Comparison of ENCODE assay signal across 23 mouse cellular contexts in genomic region chr12:80399147-80399546, GRCm38 (mm10). TPM values are rescaled to one million over a fixed set of nuclear protein-coding genes. Genes with fewer than 3 reads are reported as not detected.
DNase-seq lines count a peak whose midpoint lies in the region; ATAC-seq and TF ChIP-seq lines count a peak whose summit lies in the region.
"Had no signal": no experiment of that assay in that cellular context is flagged by ENCODE, and none has a peak within 500 bp of the region (broad histone marks: within the 10 kb centered on the region; RNA-seq: fewer than 3 reads in every experiment).

No protein-coding gene starts in this region.

- TF ChIP-seq POLR2A in kidney, adult 2 months (IDR thresholded peaks at IDR 0.05; ENCODE audit: low read depth, low read length) = no peak
- TF ChIP-seq POLR2A in liver, adult 2 months (IDR thresholded peaks at IDR 0.05; ENCODE audit: extremely low read depth, insufficient read depth, low read length) = no peak

- H3K27ac ChIP-seq in kidney, adult 2 months (ENCODE audit: insufficient read depth, low read depth, low read length) = no peak overlapping the region
- H3K27ac ChIP-seq in liver, adult 2 months (replicated peaks; ENCODE audit: insufficient read depth, low read depth, low read length) = no peak overlapping the region
- H3K27ac ChIP-seq in liver, embryonic 11.5 days (ENCODE audit: low read depth, low read length) = no peak overlapping the region
- no peak overlapping the region for H3K27ac ChIP-seq in liver, postnatal 0 days (ENCODE audit: low read depth)
- H3K27ac ChIP-seq: embryonic facial prominence, embryonic 13.5 days; embryonic facial prominence, embryonic 15.5 days; forebrain, embryonic 10.5 days; forebrain, embryonic 12.5 days had no signal

- no peak overlapping the region for H3K4me2 ChIP-seq in liver, embryonic 11.5 days
- H3K4me2 ChIP-seq in liver, postnatal 0 days (ENCODE audit: low read depth, low read length) = no peak overlapping the region
- H3K4me2 ChIP-seq: embryonic facial prominence, embryonic 13.5 days; embryonic facial prominence, embryonic 15.5 days; forebrain, embryonic 12.5 days had no signal

- H3K27me3 ChIP-seq in kidney, adult 2 months (replicated peaks; ENCODE audit: control insufficient read depth, insufficient read depth, low read length) = no peaks in the 10 kb centered on the region
- H3K27me3 ChIP-seq in liver, adult 2 months (ENCODE audit: control insufficient read depth, insufficient read depth, low read length) = no peaks in the 10 kb centered on the region
- H3K27me3 ChIP-seq in liver, embryonic 11.5 days (replicated peaks; ENCODE audit: control insufficient read depth, insufficient read depth, low read length) = no peaks in the 10 kb centered on the region
- H3K27me3 ChIP-seq in liver, postnatal 0 days (ENCODE audit: insufficient read depth, low read length) = no peaks in the 10 kb centered on the region
- H3K27me3 ChIP-seq: embryonic facial prominence, embryonic 13.5 days; embryonic facial prominence, embryonic 15.5 days; forebrain, embryonic 12.5 days had no signal

- 82% methylated on average over 2 of the region's 2 CpGs for WGBS in kidney, adult 2 months
- 59% methylated on average over 2 of the region's 2 CpGs for WGBS in liver, adult 2 months
- WGBS in liver, embryonic 11.5 days = 81% methylated on average over 2 of the region's 2 CpGs
- WGBS in liver, postnatal 0 days (ENCODE audit: insufficient replicate concordance) = 73% methylated on average over 2 of the region's 2 CpGs

- no peak for ATAC-seq in liver, embryonic 11.5 days (replicated peaks; ENCODE audit: low FRiP score)
- peak; percentile 84 for ATAC-seq in liver, postnatal 0 days
- ATAC-seq: forebrain, embryonic 14.5 days had no signal

- TF ChIP-seq EP300 in liver, postnatal 0 days (IDR thresholded peaks at IDR 0.05; ENCODE audit: low read depth) = no peak

- no peaks in the 10 kb centered on the region for H3K4me1 ChIP-seq in kidney, adult 2 months (ENCODE audit: control insufficient read depth, insufficient read depth, low read length)
- no peaks in the 10 kb centered on the region; the same call in none of the 2 replicates for H3K4me1 ChIP-seq in liver, adult 2 months (ENCODE audit: control insufficient read depth, insufficient read depth, low read length)
- no peaks in the 10 kb centered on the region for H3K4me1 ChIP-seq in liver, embryonic 11.5 days (replicated peaks; ENCODE audit: control insufficient read depth, insufficient read depth, low read length)
- H3K4me1 ChIP-seq in liver, postnatal 0 days (ENCODE audit: insufficient read depth) = no peaks in the 10 kb centered on the region
- H3K4me1 ChIP-seq: embryonic facial prominence, embryonic 13.5 days; embryonic facial prominence, embryonic 15.5 days; forebrain, embryonic 10.5 days; forebrain, embryonic 12.5 days had no signal

- H3K9me3 ChIP-seq in liver, embryonic 11.5 days (ENCODE audit: control insufficient read depth, low read length) = no peaks in the 10 kb centered on the region
- no peaks in the 10 kb centered on the region for H3K9me3 ChIP-seq in liver, postnatal 0 days (ENCODE audit: low read length)
- H3K9me3 ChIP-seq: embryonic facial prominence, embryonic 15.5 days; forebrain, embryonic 10.5 days; forebrain, embryonic 12.5 days had no signal

- peak; percentile 13 for DNase-seq in kidney, adult 2 months
- no peak for DNase-seq in kidney, postnatal 14 days
- peak; percentile 81 for DNase-seq in liver, adult 2 months (ENCODE audit: extremely low read depth, low read depth, low spot score)
- no peak for DNase-seq in liver, embryonic 11.5 days (ENCODE audit: low spot score)
- DNase-seq in liver, postnatal 0 days = no peak
- no peak for DNase-seq in liver
- no peak for DNase-seq in gastrocnemius, adult 8-10 months (ENCODE audit: low spot score in 2 of 2)
- DNase-seq: adrenal gland, adult 2 months; adrenal gland, postnatal 10 days; adrenal gland, postnatal 25 days; cerebellum, adult 11 months; cerebellum, adult 18-20 months; cerebellum, adult 8-10 months; cerebellum, adult 9-11 months; cerebellum, postnatal 14 days; cerebellum, postnatal 36 days; embryo, embryonic 11 days had no signal

- TF ChIP-seq CTCF in kidney, adult 2 months (conservative IDR thresholded peaks at IDR 0.05; ENCODE audit: insufficient read depth, insufficient read length, low read depth, low read length) = no peak
- TF ChIP-seq CTCF in liver, adult 2 months (IDR thresholded peaks at IDR 0.05; ENCODE audit: low read depth, low read length) = no peak
- TF ChIP-seq CTCF in liver, postnatal 0 days (IDR thresholded peaks at IDR 0.05; ENCODE audit: low read depth) = no peak

- peaks cover 8% of the 10 kb centered on the region for H3K36me3 ChIP-seq in kidney, adult 2 months (ENCODE audit: control insufficient read depth, insufficient read depth, low read length)
- peaks cover 63% of the 10 kb centered on the region for H3K36me3 ChIP-seq in liver, adult 2 months (ENCODE audit: control insufficient read depth, insufficient read depth, low read length)
- H3K36me3 ChIP-seq in liver, embryonic 11.5 days (ENCODE audit: control insufficient read depth, insufficient read depth, low read length) = peaks cover 19% of the 10 kb centered on the region
- H3K36me3 ChIP-seq in liver, postnatal 0 days (replicated peaks; ENCODE audit: insufficient read depth, low read length) = peaks cover 61% of the 10 kb centered on the region

- H3K4me3 ChIP-seq in kidney, adult 2 months (ENCODE audit: insufficient read depth, low read depth, low read length) = no peak overlapping the region
- H3K4me3 ChIP-seq in liver, adult 2 months (ENCODE audit: insufficient read depth, low read depth, low read length) = no peak overlapping the region
- no peak overlapping the region for H3K4me3 ChIP-seq in liver, embryonic 11.5 days (ENCODE audit: low read depth, low read length)
- no peak overlapping the region for H3K4me3 ChIP-seq in liver, postnatal 0 days (ENCODE audit: low read depth, low read length)
- H3K4me3 ChIP-seq: embryonic facial prominence, embryonic 13.5 days; embryonic facial prominence, embryonic 15.5 days; erythroblast, embryonic 14.5 days; forebrain, embryonic 10.5 days; forebrain, embryonic 12.5 days had no signal

- H3K79me2 ChIP-seq in liver, adult 2 months (ENCODE audit: control insufficient read depth, insufficient read depth, low read length) = peaks cover 10% of the 10 kb centered on the region; the same call in 1 of the 2 replicates

- H3K9ac ChIP-seq in liver, adult 2 months (ENCODE audit: low read depth, low read length) = no peak overlapping the region
- H3K9ac ChIP-seq in liver, embryonic 11.5 days (ENCODE audit: low read depth, low read length) = no peak overlapping the region
- H3K9ac ChIP-seq in liver, postnatal 0 days (replicated peaks) = no peak overlapping the region
- H3K9ac ChIP-seq: embryonic facial prominence, embryonic 13.5 days; embryonic facial prominence, embryonic 15.5 days; forebrain, embryonic 12.5 days had no signal

RNA-seq across cellular contexts. Expression of gene Dcaf5, which starts 37.3 kb away (rescaled TPM):
- polyA plus RNA-seq in kidney, adult 2 months (2012; rRNA removed) = 17.0 and 17.2 TPM in 2 replicates
- total RNA-seq in liver, adult 2 months (2014; rRNA removed) = 7.7 and 8.1 TPM in 2 replicates
- 17.8 and 19.1 TPM in 2 replicates for polyA plus RNA-seq in liver, adult 2 months (2012; rRNA removed)
- 5.1 and 5.2 TPM in 2 replicates for polyA plus RNA-seq in liver, embryonic 11.5 days (2014; fragmentation: Nextera tagmentation; extraction: Ambion mirVana)
- 3.3 and 3.9 TPM in 2 replicates for polyA plus RNA-seq in liver, postnatal 0 days (2015; fragmentation: Nextera tagmentation; extraction: Ambion mirVana)
- total RNA-seq in gastrocnemius, adult 8-10 months (2022) = 10 to 100 TPM; 45.9 to 66.0 (median 50.9) TPM

Comparison
In these comparisons a context has a peak if more than half of its experiments do, and no peak if none do; other contexts are left out.
1. DNase-seq: peak in kidney, adult 2 months (single experiment) and liver, adult 2 months (single experiment); none in kidney, postnatal 14 days (single experiment), liver, embryonic 11.5 days (single experiment), liver, postnatal 0 days (single experiment), liver (single experiment) and gastrocnemius, adult 8-10 months (0 of 2).